Mouse (Mus musculus) heart, postnatal 10 days (tissue): ENCODE results near the gene Gm21060. TPM values are rescaled to one million over a fixed set of nuclear protein-coding genes. Genes with fewer than 3 reads are reported as not detected.

Source experiments
- total RNA-seq, 2 experiments: library from RNA; stranded (reverse); gene quantifications; 2 replicates each; pipeline ENCODE4 v1.2.3; 2021

Gm21060 gene
- total RNA-seq, 2 experiments from 2014 or later = not detected

Other genes starting within 250 kb of the Gm21060 start
- 10 to 100 TPM in 1 of 2 experiments, 1 to 10 TPM in 1; 8.5 to 19.5 TPM for gene Zfp950, start 156.2 kb downstream of the Gm21060 start, total RNA-seq
- under 1 TPM; 0.22 to 0.26 TPM for gene Gm7102, start 120.8 kb downstream of the Gm21060 start, total RNA-seq
- gene Gm6020, start 113.2 kb downstream of the Gm21060 start, total RNA-seq = not detected
- gene Csf2ra, start 68.6 kb downstream of the Gm21060 start, total RNA-seq = 1 to 10 TPM; 8.9 to 9.7 TPM